Mouse (Mus musculus) intestine, postnatal 0 days (tissue): ENCODE data around the gene Zswim8. TPM values are rescaled to one million over a fixed set of nuclear protein-coding genes. Genes with fewer than 3 reads are reported as not detected.

ENCODE experiments used
- ATAC-seq: fragments of 200-750 bp; cut with Nextera tagmentation; 2 replicates; pipeline ENCODE4 v1.8.0; 2017; ENCODE audit warnings: mild to moderate bottlenecking, moderate TSS enrichment, moderate library complexity
- H3K27ac ChIP-seq: fragments of 300-500 bp; sonication (generic); 2 replicates; pipeline ENCODE4 v1.5.1; 2014; ENCODE audit warnings: mild to moderate bottlenecking, low read depth, low read length, moderate library complexity
- H3K27me3 ChIP-seq: fragments of 300-500 bp; sonication (generic); replicated peaks from 2 replicates; pipeline ENCODE4 v1.6.1; 2014; ENCODE audit warnings: low read length, mixed read lengths; ENCODE audit not compliant: control insufficient read depth, insufficient read depth
- H3K36me3 ChIP-seq: fragments of 300-500 bp; sonication (generic); 2 replicates; pipeline ENCODE4 v1.6.1; 2014; ENCODE audit warnings: mild to moderate bottlenecking, moderate library complexity; ENCODE audit not compliant: control insufficient read depth, insufficient read depth
- H3K4me1 ChIP-seq: fragments of 300-500 bp; sonication (generic); replicated peaks from 2 replicates; pipeline ENCODE4 v1.6.1; 2014; ENCODE audit warnings: antibody characterized with exemption, low read length, mixed read lengths; ENCODE audit not compliant: control insufficient read depth, insufficient read depth
- H3K4me2 ChIP-seq: fragments of 300-500 bp; sonication (generic); replicated peaks from 2 replicates; pipeline ENCODE4 v1.6.1; 2014; ENCODE audit warnings: low read depth, mild to moderate bottlenecking, moderate library complexity
- H3K4me3 ChIP-seq: fragments of 300-500 bp; sonication (generic); 2 replicates; pipeline ENCODE4 v1.5.1; 2014; ENCODE audit warnings: low read depth, low read length
- H3K9ac ChIP-seq: fragments of 300-500 bp; sonication (generic); 2 replicates; pipeline ENCODE4 v1.6.1; 2014; ENCODE audit warnings: mild to moderate bottlenecking, low read depth, low read length
- H3K9me3 ChIP-seq: fragments of 300-500 bp; sonication (generic); 2 replicates; pipeline ENCODE4 v1.6.1; 2016; ENCODE audit warnings: mixed run types; ENCODE audit not compliant: control insufficient read depth
- CTCF ChIP-seq: sonication (generic); IDR thresholded peaks from 2 replicates; pipeline ENCODE4 v1.5.1; 2016; ENCODE audit warnings: low read depth, mild to moderate bottlenecking, control low read depth, antibody characterized with exemption, moderate library complexity
- WGBS: fragments of 180-500 bp; shearing (Covaris S2); extraction: QIAGEN DNeasy Blood & Tissue Kit; methylation state at CpG from one replicate; pipeline ENCODE4 v1.1.7; 2014; 5-methylcytosine and 5-hydroxymethylcytosine counted together
- polyA plus RNA-seq: library from polyadenylated mRNA; unstranded; fragments of >200 nt; fragmentation: Nextera tagmentation; extraction: Ambion mirVana; gene quantifications from 2 replicates; pipeline ENCODE4 v1.2.1, GENCODE M21; 2015

Gene Zswim8
- polyA plus RNA-seq, 1 experiment from 2014 or later = 15.0 TPM

DNA sequence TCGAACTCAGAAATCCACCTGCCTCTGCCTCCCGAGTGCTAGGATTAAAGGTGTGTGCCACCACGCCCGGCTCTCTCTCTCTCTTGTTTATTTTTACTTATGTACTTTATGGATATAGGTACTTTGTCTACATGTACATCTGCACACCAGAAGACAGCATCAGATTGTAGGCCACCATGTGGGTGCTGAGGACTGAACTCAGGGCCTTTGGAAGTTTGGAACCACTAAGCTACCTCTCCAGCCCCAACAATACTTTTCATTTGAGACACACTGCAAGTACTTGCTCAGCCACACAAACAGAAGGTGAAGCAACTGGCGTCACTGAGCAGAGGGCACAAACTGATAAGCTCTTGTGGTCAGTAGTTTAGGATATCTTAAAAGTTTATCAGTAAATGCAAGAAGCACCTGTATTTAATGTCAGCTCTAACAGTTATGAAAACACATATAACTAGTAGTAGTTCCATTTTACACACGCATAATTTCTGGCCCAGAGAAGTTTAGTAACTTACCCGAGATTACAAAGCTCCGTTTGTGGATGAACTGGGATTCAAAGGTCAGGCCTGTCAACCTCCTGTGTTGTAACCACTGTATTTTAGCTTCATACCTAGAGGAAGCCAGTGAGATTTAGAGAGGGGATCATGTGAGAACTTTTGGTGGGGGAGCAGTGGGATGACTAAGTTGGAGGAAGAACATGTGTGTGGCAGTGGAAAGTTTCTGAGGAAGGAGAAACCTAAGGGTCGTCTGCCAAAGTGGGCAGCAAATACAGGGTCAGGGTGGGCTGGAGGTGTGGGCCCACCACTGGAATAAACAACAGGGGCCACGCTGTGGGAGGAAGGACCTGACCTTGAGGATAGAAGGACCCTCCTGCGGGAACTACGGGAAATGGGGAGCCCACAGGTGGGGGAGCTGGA, 25.9 kb downstream of the Zswim8 start:
- no peaks in the 10 kb centered on the region for H3K27me3 ChIP-seq
- no peaks in the 10 kb centered on the region for H3K9me3 ChIP-seq
- H3K4me1 ChIP-seq = peaks cover 3% of the 10 kb centered on the region; the same call in 1 of the 2 replicates
- no peak for TF ChIP-seq CTCF
- H3K4me3 ChIP-seq = peak overlapping the region; percentile 73
- peak overlapping the region; percentile 94 for H3K4me2 ChIP-seq
- no peak for ATAC-seq
- H3K9ac ChIP-seq = peak overlapping the region; percentile 85
- H3K27ac ChIP-seq = peak overlapping the region; percentile 94
- WGBS = 32% methylated on average over 12 of the region's 12 CpGs
- H3K36me3 ChIP-seq = peaks cover 48% of the 10 kb centered on the region

DNA sequence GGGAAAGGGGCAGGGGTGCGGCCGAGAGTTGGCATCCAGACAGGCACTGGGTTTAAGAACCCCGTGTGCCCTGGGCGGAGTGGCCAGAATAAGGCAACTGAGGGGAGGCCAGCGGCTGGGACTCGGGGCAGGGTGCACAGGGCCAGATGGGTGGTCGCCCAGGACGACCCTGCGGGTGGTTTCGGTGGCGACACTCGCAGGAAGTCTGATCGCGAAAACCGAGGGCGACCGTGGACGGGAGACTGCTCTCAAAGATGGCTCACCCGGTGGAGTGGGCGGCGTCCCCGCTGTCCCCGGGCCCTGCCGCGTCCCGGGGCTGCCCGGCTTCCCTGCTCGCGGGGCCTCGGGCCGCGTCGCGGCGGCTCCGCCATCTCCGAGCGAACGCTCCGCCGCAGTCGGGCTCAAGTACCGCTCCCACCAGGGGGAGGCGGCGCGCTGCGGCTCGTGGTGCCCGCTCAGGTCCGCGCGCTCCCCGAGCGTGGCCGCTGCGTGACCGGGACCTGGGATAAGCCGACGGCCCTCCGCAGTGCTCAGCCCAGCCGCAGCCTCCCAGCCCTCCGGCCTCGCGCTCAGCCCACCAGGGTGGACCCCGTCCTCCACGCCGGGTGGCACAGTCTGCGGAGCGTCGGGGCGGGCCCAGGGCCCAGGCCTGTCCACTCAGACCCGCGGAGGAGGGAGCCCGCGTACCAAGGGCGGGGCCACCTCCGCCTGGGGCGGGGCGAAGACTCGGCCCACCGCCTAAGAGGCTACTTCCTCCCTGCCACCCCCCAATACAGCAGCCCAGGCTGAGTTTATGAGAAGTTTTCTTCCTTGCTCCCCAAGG, 26.8 kb downstream of the Zswim8 start, which contains the start of gene Ndst2:
Gene Ndst2, minus strand, starts transcription at position 611 of the 823 bp plus-strand sequence.
- H3K4me3 ChIP-seq = peak within 1 kb of the TSS; percentile 73
- no peaks in the 10 kb centered on the region for H3K27me3 ChIP-seq
- peak; percentile 95 for ATAC-seq
- H3K36me3 ChIP-seq = peaks cover 48% of the 10 kb centered on the region
- peak within 1 kb of the TSS; percentile 85 for H3K9ac ChIP-seq
- H3K27ac ChIP-seq = peak within 1 kb of the TSS; percentile 94
- TF ChIP-seq CTCF = peak; percentile 59
- H3K4me2 ChIP-seq = peak within 1 kb of the TSS; percentile 94
- H3K9me3 ChIP-seq = no peaks in the 10 kb centered on the region
- WGBS = 0% methylated on average over 79 of the region's 81 CpGs
- H3K4me1 ChIP-seq = peaks cover 3% of the 10 kb centered on the region; the same call in 1 of the 2 replicates

DNA sequence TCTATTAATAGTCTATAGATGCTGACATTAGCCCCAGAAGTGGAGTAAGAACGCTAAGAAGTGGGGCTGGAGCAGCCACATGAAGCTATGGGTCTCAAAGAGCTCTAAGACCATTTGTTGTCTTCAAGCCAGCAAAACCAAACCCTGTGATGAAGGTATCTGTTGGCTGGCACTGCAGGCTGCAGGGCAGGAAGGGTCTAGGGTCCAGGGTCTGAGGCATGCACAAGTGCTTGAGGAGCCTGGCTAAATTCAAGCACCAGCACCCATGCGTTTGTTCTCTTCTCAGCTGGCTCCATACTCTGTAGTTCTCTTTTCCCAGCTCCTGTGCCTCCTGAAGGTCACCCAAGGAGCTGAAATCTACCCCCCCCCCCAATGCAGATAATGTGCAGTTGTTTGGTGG, 27.7 kb downstream of the Zswim8 start:
- H3K9ac ChIP-seq = no peak overlapping the region
- no peaks in the 10 kb centered on the region for H3K27me3 ChIP-seq
- peaks cover 46% of the 10 kb centered on the region for H3K36me3 ChIP-seq
- no peak for TF ChIP-seq CTCF
- WGBS = 52% methylated on average over 2 of the region's 2 CpGs
- H3K4me2 ChIP-seq = 0 out of 2 replicates have a peak overlapping the region, but pooled peaks have one; percentile 94
- H3K9me3 ChIP-seq = no peaks in the 10 kb centered on the region
- peaks cover 3% of the 10 kb centered on the region; the same call in 1 of the 2 replicates for H3K4me1 ChIP-seq
- H3K4me3 ChIP-seq = no peak overlapping the region
- H3K27ac ChIP-seq = no peak overlapping the region
- ATAC-seq = no peak

GRCm38 (mm10) chr14:20735892-20736390, 28.6 kb downstream of the Zswim8 start:
- Histone ChIP-seq H3K36me3 (peaks cover 46% of the 10 kb centered on the region), H3K27me3 (no peaks in the 10 kb centered on the region), H3K9ac (no peak overlapping the region), H3K27ac (no peak overlapping the region), H3K4me3 (no peak overlapping the region), H3K4me2 (no peak overlapping the region), H3K4me1 (peaks cover 3% of the 10 kb centered on the region; the same call in 1 of the 2 replicates), H3K9me3 (no peaks in the 10 kb centered on the region)
- TF ChIP-seq CTCF = no peak
- ATAC-seq = no peak
- 68% methylated on average over 13 of the region's 13 CpGs for WGBS

DNA sequence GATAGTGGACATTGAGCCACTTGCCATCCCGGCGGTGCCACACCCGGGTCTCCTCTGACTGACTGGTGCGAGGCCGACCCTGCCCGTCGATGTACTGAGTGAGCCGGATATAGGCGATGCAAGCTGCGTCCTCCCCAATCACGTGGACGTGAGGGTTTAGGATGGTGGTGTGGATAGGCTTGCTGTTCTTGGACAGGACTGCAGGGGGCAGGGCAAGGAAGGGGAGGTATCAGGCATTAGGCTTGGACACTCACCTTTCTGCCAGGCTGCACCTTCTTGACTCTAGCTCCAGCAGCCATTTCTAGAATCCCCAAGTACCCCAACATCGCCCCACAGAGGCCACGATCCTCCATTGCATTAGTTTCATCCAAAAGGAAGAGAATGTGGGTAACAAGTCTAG, 30.0 kb downstream of the Zswim8 start:
- no peak overlapping the region for H3K27ac ChIP-seq

More for the DNA sequence above, 30.0 kb downstream of the Zswim8 start:
- H3K36me3 ChIP-seq = peaks cover 48% of the 10 kb centered on the region
- H3K9me3 ChIP-seq = no peaks in the 10 kb centered on the region
- peak; percentile 87 for TF ChIP-seq CTCF
- no peak overlapping the region for H3K9ac ChIP-seq
- H3K4me3 ChIP-seq = no peak overlapping the region
- 24% methylated on average over 14 of the region's 14 CpGs for WGBS
- peaks cover 3% of the 10 kb centered on the region; the same call in 1 of the 2 replicates for H3K4me1 ChIP-seq
- H3K4me2 ChIP-seq = peak overlapping the region; percentile 27; the same call in 1 of the 2 replicates
- peak; percentile 57 for ATAC-seq
- H3K27me3 ChIP-seq = no peaks in the 10 kb centered on the region
